Mouse (Mus musculus) G1E (cell line): ENCODE results near the gene Sec24d.

Source experiments
- CTCF ChIP-seq: IDR thresholded peaks from 2 replicates; pipeline ENCODE4 v1.5.1; 2012; ENCODE audit warnings: low read depth, low read length, inconsistent platforms, mixed read lengths
- POLR2AphosphoS5 ChIP-seq: IDR thresholded peaks from 2 replicates; pipeline ENCODE4 v1.6.1; 2012; ENCODE audit warnings: low read depth, low read length, inconsistent platforms; ENCODE audit not compliant: insufficient replicate concordance

- no peak for TF ChIP-seq CTCF
- TF ChIP-seq POLR2AphosphoS5, result no peak
These were observed 38.4 kb downstream of the Sec24d start for GRCm38 (mm10) chr3:123305611-123306010.
